Mouse (Mus musculus) c-Kit-positive CD71-positive TER-119-positive erythroid progenitor cells, embryonic 14.5 days (primary cell): ENCODE measurements around the gene Theg.
A peak's percentile ranks its signal among the peaks of the same experiment; 100 is the strongest.

Source experiments
- DNase-seq: peaks from one replicate; pipeline ENCODE4 v3.0.0-alpha.2; 2013; ENCODE audit warnings: low spot score

The Theg gene

GRCm38 (mm10) chr10:79594872-79595589, 7.9 kb upstream of the Theg start:
- peak; percentile 32 for DNase-seq

DNA sequence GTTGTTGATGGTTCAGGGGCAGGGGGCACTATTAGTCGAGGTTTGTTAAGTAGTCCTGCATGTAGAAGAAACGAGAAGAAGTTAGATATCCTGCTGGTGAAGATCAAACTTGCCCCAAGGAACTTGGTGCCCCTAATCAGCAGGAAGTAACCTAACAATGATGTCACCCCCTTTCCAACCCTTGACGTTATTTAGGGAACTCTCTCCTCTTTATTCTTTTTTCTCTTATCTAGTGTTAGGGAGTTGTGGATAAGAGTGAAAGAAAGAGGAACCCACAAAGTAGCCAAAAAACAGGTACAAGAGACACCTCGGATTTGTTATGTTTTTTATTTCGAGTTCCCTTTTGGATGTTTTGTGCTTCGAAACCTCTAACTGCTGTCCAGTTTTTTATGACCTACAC, 7.0 kb upstream of the Theg start:
- DNase-seq, result no peak

GRCm38 (mm10) chr10:79590702-79591101, 3.6 kb upstream of the Theg start:
- no peak for DNase-seq

GRCm38 (mm10) chr10:79587752-79588126, 608 bp upstream of the Theg start:
- no peak for DNase-seq

DNA sequence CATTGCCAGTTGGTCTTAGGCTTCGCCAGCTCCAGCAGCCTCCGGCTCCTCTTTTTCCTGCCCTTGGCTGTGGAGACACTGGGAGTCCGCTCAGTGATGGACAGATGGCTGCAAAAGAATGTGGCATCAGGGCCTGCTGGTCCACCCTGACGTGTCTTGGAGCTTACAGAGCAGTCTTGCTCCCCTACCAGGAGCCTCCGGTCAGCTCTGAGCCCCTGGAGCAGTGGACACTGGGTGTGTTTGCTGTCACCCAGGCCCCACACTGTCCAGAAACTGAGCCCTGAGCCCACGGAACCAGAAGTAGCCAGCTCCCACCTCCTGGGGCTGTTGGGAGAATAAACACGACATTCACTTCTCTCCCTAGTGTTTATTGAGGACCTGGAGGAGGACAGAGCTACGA, 888 bp downstream of the Theg start:
- no peak for DNase-seq

- DNase-seq, result no peak
Observed at GRCm38 (mm10) chr10:79585723-79586122, 1.4 kb downstream of the Theg start.

DNA sequence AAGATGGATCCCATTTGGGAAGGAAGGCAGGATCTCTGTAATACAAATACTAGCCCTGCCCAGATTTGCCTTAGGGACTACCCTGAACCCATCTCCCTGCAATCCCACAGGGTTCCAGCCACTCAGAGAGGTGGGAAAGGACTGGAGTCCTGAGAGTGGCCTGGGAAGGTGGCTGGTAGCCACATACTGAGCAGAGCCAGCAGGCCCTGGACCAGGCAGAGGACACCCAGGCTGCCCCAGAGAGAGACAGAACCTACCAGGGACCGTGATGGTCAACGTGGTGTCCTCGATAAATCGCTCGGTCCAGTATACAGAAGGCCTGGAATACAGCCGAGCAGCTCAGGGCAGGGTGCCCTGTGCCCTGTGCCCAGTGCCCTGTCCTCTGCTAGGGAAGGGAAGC, 2.0 kb downstream of the Theg start:
- DNase-seq, result no peak

DNA sequence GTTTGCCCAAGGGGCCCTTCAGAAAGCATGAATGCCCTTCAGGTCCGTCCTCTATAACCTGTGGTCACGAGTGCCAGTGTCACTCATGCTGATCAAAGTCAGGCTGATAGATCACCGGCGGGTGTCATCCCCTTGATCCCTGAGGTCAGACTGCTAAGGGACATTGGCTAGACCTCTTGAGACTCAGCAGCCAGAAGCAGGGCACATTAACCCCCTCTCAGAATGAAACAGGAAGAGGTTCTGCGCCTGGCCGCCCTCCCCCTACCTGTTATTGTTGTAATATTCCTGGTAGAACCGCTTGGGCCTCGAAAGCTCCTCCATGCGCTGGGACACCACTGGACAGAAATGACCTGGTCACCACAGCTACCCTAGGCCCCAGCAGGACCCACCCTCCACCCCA, 2.7 kb downstream of the Theg start:
- DNase-seq, result no peak

DNA sequence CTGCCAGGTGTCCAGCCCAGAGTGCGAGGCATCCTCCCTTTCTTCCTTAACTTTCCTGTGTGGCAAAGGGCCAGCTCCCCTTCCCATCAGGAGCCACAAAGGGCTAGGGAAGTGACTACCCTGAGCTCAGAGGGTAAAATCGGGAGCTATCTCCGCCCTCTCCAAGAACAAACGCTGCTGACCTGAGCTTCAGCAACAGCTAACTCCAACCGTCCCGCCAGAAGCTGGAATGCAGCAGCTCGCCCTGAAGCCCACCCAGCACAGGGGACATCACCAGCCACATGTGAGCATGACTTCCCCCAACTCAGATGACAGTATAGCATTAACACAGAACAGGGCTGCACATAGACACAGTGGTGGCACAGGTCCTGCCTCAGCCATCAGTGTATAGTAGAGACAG, 3.1 kb downstream of the Theg start:
- DNase-seq, result no peak

GRCm38 (mm10) chr10:79581501-79581900, 5.6 kb downstream of the Theg start:
- DNase-seq, result no peak

DNA sequence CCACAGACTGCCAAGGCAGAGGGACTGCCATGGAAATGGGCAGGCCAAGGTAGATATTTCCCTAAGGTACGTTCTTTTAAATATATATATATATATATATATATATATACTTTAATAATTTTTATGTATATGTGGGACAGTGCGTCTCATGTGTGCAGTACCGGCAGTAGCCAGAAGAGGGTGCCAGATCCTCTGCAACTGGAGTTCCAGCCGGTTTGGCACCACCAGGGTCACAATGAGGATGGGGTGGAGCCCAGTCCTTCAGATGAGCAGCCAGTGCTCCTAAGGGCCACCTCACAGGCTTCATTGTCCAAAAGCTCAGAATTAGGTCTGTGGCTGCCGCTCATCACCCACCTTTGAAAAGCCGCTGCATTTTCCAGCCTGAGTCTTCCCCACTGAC, 6.3 kb downstream of the Theg start:
- DNase-seq, result peak; percentile 47

DNA sequence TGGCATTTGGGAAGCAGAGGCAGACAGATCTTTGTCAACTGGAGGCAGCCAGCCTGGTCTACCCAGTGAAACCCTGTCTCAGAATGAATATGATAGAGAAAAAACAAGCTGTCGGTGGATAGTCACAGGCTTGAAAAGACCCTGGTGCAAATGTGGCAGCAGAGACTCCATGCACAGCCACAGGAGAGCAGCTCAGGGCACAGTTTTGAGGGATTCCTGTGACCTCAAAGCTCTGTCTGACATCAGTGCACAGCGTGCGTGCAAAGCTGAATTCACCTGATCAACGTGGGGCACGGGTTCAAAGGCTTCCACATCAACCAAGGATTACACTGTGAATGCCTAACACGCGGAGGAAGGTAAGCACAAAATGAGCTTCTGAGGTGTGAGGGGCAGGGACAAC, 6.8 kb downstream of the Theg start:
- DNase-seq, result no peak

DNA sequence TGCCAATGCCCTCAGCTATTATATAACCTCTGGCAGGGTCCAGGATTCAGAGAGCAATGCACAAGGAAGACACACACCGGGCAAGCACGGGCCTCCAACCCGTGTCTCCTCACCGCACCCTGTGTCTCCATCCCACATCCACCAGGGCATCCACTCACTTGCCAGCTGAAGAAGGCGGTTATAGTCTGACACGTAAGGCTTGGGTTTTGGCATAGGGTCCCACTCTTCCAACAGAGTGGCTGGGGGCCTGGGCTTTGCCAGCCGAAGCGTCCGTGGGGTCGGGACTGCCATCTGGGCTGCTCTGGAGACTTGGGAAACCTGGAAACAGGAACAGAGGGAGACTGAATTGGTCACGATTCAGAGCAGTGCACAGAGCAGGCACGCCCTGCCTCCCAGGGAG, 7.3 kb downstream of the Theg start:
- no peak for DNase-seq

DNA sequence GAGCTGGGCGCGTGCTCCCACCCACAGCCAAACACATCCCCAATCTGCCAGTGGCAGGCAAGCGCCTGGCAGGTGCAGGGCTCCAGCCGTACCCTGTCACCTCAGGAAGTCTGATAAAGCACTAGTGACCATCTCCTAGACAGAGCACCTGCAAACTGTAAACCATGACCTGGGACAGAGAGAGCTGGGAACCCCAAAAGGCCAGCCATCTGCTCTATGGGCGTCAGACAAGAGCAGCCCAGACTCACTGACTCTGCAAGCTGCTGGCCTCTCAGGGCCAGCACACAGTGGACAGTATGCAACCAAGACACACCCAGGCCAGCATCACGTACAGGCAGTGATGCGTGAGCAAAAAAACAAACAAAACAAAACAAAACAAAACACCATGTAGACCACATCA, 8.2 kb downstream of the Theg start:
- DNase-seq, result no peak

DNA sequence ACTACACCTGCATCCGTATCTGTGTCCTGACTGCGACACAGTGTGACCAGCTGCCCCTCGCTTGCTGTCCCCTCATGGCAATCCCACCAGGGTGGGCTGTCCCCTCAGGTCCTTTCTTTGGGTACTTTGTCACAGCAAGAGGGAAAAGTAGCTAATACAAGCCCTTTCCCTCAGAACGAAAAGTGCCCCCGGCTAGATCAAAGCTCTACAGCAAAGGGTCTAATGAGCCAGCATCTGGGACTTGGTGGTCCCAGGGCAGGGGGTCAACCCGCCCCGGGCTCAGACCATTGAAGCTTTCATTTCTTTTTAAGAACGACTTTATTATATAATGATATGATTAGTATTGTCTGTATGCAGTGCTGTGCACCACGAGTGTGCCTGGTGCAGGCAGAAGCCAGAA, 8.9 kb downstream of the Theg start:
- DNase-seq, result no peak

- no peak for DNase-seq
Observed at GRCm38 (mm10) chr10:79577376-79577775, 9.8 kb downstream of the Theg start.

DNA sequence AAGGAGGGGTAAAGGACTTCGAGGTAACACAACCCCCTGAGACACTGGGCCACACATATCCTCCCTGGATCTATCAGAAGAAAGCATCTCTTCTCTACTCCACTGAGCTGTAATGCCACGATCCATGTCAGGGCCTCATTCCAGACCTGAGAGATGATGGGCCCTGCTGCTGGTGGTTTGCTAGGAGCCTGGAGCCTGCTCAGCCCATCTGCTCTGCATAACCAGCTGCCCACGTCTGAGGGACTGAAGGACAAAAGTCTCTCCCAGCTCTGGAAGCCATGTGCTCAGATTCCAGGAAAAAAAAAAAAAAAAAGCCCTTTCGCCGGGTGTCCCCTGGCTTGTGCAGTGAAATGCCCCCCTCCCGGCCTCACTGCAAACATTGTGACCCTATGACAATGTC, 11.4 kb downstream of the Theg start:
- no peak for DNase-seq

DNA sequence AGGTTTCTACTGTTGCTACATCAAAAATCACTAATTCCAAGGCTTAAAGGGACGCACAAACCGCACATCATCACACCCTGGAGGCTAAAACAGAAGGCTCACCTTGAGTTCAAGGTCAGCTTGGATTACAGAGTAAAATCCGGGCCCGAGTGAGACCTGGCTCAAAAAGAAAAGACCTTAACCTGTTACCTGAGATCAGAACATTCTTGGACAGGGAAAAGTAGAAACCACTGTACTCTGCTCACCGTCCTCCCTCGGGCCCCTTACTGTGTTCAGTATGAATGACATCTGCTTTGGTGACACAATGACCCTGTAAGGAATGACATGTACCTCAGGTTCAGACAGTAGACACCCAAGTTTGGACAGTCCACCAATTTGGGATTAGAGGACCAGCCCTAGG, 12.3 kb downstream of the Theg start:
- DNase-seq, result no peak

- no peak for DNase-seq
Observed at GRCm38 (mm10) chr10:79574350-79574749, 12.8 kb downstream of the Theg start.

GRCm38 (mm10) chr10:79573611-79574010, 13.5 kb downstream of the Theg start:
- DNase-seq, result no peak

DNA sequence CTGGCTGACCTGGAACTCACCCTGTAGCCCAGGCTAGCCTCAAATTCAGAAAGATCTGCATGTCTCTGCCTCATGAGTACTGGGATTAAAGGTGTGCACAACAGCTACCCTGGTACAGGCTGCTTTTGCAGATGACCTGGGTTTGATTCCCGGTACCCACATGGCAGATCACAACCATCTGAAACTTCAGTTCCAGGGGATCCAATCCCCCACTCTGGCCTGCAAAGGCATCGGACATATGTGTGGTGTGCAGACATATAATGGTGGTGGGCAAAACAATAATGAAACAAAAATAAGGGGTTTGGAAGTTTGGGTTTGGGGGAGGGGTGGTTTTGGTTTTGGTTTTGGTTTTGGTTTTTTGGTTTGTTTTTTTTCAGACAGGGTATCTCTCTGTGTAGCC, 15.8 kb downstream of the Theg start:
- DNase-seq, result no peak

GRCm38 (mm10) chr10:79569921-79570320, 17.2 kb downstream of the Theg start:
- DNase-seq, result no peak

GRCm38 (mm10) chr10:79559716-79560115, 27.4 kb downstream of the Theg start:
- no peak for DNase-seq

DNA sequence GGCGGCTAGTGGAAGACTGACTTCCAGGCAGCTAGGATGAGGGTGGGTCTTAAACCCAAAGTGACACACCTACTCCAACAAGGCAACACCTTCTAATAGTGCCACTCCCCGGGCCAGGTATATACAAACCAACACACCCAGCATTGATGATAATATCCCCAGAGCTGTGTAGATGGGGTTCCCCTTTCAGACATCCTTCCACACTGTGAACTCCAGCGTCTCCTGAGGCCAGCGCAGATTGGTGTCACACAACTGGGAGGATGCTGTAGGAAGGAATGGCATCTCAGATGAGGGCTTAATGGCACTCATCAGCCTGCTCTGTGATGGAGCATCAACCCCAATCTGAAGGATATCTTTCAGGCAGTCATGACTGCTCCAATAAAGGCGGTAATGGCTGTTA, 29.6 kb downstream of the Theg start:
- no peak for DNase-seq

DNA sequence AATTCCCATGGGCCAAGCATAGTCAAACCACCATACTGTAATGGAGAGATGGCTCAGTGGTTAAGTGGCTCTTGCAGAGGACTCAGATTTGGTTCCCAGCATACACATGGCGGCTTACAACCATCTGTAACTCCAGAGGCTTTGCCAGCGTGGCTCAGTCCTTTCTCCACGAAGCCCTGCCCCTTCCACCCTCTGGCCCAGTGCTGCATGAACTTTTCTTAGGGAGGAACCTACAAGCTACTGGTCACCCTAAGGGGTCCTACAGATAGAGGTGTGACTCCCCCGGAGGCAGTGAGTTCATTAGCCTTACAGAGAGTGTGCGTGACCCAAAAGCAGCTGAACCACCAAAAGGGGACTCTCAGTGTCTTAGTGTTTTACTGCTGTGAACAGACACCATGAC, 30.2 kb downstream of the Theg start:
- DNase-seq, result no peak
